Mouse (Mus musculus) heart, postnatal 36 days (tissue): ENCODE data around the gene Nanp. TPM values are rescaled to one million over a fixed set of nuclear protein-coding genes. Genes with fewer than 3 reads are reported as not detected.
A peak's percentile ranks its signal among the peaks of the same experiment; 100 is the strongest.

Experiments used
- DNase-seq, 2 experiments: peaks; one replicate each; pipeline ENCODE4 v3.0.0; 2021 to 2022
- intact Hi-C: fragments of 180-260 bp; cut with DNase I; formaldehyde crosslinking; loops from one replicate; pipeline ENCODE4 v1.15.1; 2025
- total RNA-seq, 2 experiments: library from RNA; stranded (reverse); gene quantifications; 2 replicates each; pipeline ENCODE4 v1.2.3; 2021

The Nanp gene
- total RNA-seq, 2 experiments from 2014 or later: 1.6 to 2.3 TPM

DNA sequence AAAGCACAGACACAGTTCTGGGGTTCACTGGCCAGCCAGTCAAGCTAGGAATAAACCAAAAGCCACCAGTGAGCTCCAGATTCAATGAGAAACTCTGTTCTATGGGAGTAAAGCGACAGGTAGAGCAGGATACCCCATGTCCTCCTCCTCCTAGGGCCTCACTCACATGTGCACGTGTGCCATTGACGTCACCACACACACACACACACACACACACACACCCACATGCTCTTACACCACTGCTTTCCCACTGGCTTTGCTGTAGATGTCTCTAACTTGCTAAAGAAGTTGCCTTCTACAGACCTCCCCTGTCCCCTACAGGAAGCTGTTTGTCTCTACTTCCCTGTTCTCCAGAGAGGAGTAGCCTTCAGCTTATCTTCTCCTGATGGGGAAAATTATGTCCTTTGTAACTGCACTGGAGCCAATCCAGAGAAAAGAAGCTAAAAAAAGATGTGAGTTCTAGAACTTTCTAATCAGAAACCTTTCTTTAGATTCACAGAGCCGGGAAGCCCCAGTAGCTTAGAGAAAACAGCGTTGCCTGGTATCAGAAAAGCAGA is 37.5 kb downstream of the Nanp start:
- intact Hi-C loops: loop anchor here (5.0 to 10.0 kb wide), 6 partner anchors 94 to 437 kb away; partner anchors contain the start of genes Apmap, Entpd6 and Gins1
- no peak for DNase-seq

- peak; percentile 39 to 48 for DNase-seq
- intact Hi-C loops: loop anchor here (1.0 to 10.0 kb wide), 7 partner anchors 93 to 436 kb away; partner anchors contain the start of genes Apmap, Entpd6 and Gins1
Observed at GRCm38 (mm10) chr2:151000402-151001178, 38.6 kb downstream of the Nanp start.

DNA sequence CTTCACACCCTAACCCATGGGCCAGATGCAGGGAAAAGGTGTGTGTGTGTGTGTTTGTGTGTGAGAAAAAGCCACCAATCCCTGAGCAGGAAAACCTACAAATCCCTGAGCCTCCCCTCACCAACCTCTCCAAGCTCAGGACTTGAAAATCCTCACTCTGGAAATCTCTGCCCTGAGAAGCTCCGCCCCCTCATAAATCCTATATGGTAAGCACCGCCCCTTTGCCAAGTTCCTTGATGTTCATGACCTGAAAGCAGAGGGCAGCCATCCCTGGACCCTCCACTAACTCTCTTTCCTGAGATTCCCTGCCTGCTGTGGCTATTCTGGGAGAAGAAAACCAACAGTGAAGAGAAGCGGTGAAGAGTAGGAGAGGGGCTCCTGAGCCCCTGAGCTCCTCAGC is 40.2 kb downstream of the Nanp start:
- intact Hi-C loops: no loop called here
- no peak for DNase-seq

DNA sequence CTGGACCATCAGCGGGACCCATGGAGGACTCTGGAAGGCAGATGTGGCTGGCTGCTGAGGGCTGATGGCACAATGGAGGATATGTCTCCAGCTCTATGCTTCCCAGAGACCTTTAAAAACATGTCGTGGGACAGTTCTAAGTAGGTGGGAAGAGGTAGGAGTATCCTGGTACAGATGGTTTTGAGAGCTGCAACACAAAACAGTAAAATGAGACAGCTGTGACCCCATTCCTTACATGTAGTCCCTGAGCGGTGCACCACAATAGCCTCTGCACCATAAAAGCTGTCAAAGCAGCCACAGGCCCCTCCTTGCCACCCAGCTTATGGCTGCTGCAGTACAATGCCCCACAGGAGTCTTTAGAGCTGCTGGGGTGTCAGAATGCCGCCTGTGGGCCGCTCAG is 41.6 kb downstream of the Nanp start:
- intact Hi-C loops: no loop called here
- DNase-seq: no peak

DNA sequence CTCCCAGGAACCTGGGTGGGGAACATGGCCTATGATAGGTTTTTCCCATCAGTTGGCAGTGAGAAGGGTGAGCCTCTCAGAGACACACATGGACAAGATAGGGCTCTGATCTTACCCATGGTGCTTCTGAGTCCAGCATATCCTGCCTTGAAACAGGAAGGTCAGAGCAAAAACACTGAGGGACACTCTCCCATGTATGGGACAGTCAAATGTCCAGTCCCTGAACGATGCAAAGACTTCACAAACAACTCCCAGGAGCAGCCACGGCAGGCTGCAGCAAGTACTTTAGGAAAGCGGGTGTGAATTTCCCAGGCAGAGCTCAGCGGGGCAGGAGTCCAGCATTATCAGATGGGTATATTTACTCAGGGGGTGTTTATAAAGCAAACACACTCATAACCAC is 43.9 kb downstream of the Nanp start:
- no peak for DNase-seq
- intact Hi-C loops: no loop called here

- intact Hi-C loops: no loop called here
- no peak for DNase-seq
Observed at GRCm38 (mm10) chr2:150991050-150991449, 48.1 kb downstream of the Nanp start.

DNA sequence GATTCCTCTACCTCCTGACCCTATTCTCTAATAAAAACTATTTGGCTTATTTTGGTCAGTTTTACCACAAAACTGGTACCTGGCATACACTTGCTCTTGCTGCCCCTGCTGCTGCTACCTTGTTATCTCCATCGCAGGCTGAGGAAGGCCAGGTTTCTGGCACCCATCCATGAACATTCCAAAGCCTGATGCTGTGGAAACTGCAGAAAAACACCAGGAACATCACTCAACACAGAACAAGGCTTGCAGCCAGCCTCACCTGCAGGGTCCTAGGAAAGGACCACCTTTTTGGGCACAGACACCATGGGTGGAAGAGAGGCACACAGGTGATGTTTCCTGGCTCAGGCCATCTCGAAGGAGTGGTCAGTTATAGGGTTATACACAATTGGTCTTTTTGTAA is 48.7 kb downstream of the Nanp start:
- intact Hi-C loops: no loop called here

DNA sequence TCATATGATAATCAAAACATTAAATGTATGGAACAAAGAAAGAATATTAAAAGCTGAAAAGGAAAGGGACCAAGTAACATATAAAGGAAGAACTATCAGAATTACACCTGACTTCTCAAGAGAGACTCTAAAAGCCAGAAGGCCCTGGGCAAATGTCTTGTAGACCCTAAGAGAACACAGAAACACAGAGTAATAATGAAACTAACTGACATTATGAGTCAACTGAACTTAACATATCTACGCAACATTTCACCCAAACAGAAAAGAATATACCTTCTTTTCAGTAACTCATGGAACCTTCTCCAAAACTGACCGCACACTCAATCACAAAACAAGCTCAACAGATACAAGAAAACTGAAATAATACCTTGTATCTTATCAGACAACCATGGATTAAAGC is 53.8 kb downstream of the Nanp start:
- intact Hi-C loops: no loop called here
- no peak for DNase-seq

More for the DNA sequence above, 48.7 kb downstream of the Nanp start:
- no peak for DNase-seq

DNA sequence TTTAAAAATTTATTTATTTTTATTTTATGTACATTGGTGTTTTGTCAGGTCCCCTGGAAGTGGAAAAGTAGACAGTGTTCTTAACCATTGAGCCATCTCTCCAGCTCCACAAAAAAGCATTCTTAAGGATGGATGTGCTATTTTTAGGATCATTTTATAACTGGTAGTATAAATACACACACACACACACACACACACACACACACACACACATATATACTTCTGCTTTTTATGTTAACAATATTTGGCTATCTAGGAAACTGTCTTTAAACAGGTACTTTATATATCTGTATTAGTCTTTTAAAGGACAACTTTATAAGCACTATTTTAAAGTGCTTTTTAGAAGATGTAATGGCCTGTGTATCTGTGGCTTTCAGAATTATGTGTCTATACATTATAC is 57.1 kb downstream of the Nanp start:
- DNase-seq: no peak
- intact Hi-C loops: no loop called here

- intact Hi-C loops: no loop called here
- DNase-seq: no peak
Observed at GRCm38 (mm10) chr2:150981524-150981923, 57.7 kb downstream of the Nanp start.

DNA sequence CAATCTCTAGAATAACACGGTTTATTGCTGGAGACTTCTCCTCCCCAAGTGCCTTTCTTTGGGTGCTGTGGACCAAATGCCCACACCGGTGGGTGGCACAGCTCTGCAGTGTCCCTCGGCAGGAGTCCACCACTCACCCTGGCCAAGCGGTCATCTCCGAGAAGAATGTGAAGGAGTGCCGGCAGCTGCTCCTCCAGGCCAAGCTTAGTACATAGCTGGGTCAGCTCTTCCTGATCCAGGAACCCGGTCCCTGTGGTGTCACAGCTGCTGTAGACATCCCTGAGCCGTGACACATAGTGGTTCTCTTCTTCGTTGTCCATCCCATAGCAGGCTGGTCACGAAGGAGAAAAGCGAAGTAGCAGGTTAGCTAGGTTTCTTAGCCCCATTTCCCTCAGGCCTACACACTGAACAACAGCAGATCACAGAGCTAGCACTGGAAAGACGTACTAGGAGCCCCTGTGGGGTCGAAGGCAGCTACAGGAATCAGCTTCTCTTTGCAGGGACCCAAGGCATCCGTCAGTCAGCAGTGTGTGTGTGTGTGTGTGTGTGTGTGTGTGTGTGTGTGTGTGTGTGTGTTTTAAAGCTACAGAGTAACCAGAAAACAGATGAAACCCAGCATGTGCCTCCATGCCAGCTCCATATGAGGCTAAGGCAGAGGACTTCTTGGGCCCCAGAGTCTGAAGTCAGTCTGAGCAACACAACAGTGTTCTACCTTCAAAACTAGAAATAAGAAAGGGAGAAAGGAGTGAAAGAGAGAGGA is 59.2 kb downstream of the Nanp start:
- intact Hi-C loops: no loop called here
- no peak for DNase-seq

Other genes with a start within 250 kb of the Nanp start
- 10 to 100 TPM; 47.8 to 50.3 TPM for gene Abhd12, start 134.7 kb downstream of the Nanp start, total RNA-seq
- 1 to 10 TPM; 3.0 to 4.4 TPM for gene Gins1, start 134.0 kb downstream of the Nanp start, total RNA-seq
- 1 to 10 TPM; 1.4 to 1.7 TPM for gene Ninl, start within 50 bp of the Nanp start, total RNA-seq
- not detected for gene Gm14151, start 53.0 kb upstream of the Nanp start, total RNA-seq
- not detected for gene Gm14147, start 58.8 kb upstream of the Nanp start, total RNA-seq